Mouse (Mus musculus) T-helper 2 cell (primary cell): ENCODE data around the gene Tex13c1.

Experiments
- in situ Hi-C: fragments of 300-600 bp; cut with MboI, MseI; formaldehyde crosslinking; loops from one replicate; pipeline ENCODE4 v1.15.1; 2025; ENCODE audit warnings: high pct_unique_total_duplicates

The Tex13c1 gene

DNA sequence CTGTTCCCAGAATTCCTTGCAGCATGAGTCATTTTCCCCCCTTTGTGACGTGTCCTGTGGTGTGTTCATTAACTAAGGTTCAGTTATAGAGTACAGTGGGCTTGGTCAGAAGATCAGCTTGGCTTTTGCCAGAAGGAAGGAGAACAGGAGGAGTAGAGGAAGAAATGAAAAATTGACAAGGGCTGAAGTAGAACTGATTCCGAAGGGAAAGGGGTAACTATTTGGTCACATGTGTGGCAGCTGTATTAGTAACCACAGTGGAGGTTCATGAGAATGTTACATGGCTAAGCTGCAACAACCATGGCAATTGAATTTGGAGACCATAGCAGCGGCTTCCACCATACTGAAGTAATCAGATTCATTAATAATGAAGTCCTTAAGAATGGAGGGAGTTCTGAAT, at the start of gene Tex13c1:
Gene Tex13c1 (plus strand): TSS at position 301 of the 400 bp plus-strand sequence.
- in situ Hi-C loops, result no loop called here
